Mouse (Mus musculus): ENCODE data around the gene Bcl9l.
"Not testable (repeated sequence)": the region's sequence is repeated elsewhere in the genome, so short reads cannot be mapped to it uniquely, and the experiment has no call there.

Bcl9l gene

DNA sequence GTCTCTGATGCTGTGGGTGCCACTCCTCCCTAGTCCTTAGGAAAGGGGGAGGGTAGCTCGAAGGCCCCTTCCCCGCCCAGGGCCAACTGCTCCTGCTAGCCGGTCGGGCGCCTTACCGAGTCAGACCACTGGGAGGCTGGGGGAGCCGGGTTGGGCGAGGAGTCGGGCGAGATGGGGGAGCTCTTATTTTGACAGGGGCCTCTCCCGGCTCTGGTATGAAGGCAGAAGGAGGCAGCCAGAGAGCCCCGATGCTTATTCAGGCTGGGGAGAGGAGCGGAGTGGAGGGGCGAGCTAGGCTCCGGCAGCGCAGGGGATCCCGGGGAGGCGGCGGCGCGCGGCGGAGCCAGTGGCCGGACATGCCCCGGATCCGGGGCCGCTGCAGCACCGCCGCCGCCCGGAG lies at the start of gene Bcl9l:
Gene Bcl9l (plus strand): TSS at position 274 of the 400 bp plus-strand sequence.
- peak; percentile 91 to 93 for DNase-seq (ENCODE audit: low spot score in 2 of 2)

DNA sequence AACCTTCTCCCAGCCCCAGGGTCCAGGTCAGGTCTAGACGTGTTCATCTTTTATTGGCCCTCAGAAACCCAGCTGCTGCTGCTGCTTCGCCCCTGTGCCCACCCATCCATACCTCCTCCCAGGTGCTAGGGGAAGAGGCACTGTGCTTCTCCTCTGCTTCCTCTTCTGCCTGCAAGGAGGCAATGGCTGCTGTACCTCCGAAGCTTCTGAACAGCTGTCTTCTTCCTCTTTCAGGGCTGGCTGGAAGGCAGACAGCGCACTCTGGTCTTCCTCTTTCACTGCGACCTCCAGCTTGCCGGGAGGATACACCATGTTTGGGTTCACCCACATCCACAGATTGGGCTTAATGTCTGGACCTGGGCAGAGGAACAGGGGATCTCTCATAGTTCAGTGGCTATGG lies 46.9 kb upstream of the Bcl9l start:
- DNase-seq (ENCODE audit: low spot score in 2 of 2): no peak

DNA sequence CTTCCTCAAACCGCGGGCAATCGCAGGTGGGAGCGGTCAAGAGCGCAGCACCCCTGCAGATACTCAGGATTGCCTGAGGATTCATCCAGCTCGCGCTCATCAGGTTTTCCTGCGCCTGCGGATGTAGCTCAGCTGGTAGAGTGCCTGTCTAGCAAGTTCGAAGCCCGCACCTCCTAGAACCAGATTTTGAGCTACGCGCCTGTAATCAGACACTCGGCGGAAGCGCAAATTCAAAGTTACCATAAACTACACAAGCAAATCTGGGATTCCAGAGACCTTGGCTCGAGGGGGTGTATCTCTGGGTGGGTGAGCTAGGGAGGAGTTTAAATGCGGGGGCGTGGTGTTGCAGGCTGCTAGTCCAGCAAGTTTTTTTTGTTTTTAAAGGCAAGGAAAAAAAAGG lies 41.7 kb upstream of the Bcl9l start, which contains the start of gene Foxr1:
Gene Foxr1 (minus strand): TSS at position 176 of the 400 bp plus-strand sequence.
- no peak for DNase-seq (ENCODE audit: low spot score in 2 of 2)

DNA sequence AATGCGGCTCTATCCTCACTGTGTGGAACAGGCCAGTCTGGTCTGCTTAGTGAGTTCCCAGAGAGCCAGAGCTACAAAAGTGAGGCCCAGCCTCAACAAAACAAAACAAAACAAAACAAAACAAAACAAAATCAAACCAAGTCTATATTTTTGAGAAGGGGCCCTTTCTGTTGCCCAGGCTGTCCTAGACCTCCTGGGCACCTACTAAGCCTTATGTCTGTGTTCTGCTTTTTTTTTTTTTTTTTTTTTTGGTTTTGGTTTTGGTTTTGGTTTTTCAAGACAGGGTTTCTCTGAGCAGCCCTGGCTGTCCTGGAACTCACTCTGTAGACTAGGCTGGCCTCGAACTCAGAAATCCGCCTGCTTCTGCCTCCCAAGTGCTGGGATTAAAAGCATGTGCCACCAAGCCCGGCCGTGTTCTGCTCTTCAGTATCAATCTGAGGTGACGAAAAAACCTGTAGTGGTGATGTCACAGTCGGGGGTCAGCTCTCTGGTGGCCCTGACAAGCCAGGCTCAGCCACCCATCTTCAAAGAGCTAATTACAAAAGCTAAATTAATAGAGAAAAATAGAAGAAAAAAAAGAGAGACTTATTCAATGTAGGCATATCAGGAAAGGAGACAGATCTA lies 38.1 kb upstream of the Bcl9l start:
- DNase-seq (ENCODE audit: low spot score in 2 of 2): not testable (repeated sequence)

DNA sequence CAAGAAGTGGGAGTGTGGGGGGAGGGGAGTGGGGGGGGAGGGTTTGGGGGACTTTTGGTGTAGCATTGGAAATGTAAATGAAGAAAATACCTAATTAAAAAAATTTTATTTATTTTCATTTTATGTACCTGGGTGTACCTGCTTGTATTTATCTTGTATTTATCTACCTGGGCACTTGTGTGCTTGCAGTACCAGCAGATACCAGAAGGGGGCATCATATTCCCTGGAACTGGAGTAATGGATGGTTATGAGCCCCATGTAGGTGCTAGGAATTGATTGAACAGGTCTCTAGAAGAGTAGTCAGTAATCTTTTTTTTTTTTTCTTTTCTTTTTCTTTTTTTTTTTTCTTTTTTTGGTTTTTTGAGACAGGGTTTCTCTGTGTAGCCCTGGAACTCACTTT lies 32.2 kb upstream of the Bcl9l start:
- peak in 1 of 2 experiments; percentile 33 for DNase-seq (ENCODE audit: low spot score in 2 of 2)

DNA sequence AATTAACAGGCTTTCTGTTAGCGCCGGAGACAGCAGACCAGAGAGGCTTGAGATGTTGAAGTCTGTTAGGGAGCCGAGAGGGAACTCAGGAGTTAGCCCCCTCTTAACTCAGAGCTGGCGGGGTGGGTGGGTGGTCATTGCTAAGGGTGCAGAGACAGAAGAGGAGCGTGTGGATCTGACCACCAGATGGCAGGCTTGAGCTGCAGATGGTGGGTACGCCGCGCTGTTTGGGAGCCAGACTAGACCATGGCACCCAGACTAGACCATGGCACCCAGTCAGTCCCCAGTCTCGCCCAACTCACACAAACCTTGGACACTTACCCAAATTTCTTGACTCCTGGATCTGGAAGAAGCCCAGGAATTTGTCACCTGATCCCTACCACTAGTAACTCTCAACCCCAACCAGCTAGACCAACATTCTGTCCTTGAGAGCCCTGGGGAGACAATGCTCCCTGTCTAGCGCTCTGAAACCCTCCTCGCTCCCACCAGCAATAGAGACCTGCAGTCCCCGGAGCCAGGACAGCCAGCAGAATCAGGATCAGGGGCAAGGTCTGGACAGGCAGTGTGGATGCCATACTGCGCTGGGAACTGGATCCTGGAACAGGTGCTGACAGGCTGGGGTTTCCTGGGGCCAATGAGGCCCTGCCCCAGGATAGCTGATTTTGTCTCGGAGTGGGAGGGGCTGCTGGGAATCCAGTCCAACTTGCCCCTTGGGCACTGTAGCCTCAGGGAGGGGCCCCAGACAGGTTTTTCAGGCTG lies 28.3 kb upstream of the Bcl9l start:
- DNase-seq (ENCODE audit: low spot score in 2 of 2): peak; percentile 61 to 91

DNA sequence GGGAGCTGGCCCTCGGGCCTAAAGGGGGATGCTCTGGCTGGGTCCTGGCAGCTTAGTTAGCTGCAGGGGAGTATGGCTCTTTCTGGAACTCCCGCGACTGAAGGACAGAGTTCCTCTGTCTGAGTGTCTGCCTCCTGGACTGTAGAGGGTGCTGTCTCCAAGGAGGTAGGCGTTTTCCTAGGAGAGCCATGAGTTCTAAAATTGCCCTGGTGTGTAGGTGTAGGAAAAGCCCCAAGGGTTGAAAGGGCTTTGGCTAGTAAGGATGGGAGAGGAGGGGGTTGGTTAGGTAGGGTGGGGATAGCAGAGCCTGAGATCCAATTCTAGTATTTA lies 27.8 kb upstream of the Bcl9l start, which contains the start of gene Upk2:
Gene Upk2 (minus strand): TSS at position 86 of the 330 bp plus-strand sequence.
- no peak for DNase-seq (ENCODE audit: low spot score in 2 of 2)

DNA sequence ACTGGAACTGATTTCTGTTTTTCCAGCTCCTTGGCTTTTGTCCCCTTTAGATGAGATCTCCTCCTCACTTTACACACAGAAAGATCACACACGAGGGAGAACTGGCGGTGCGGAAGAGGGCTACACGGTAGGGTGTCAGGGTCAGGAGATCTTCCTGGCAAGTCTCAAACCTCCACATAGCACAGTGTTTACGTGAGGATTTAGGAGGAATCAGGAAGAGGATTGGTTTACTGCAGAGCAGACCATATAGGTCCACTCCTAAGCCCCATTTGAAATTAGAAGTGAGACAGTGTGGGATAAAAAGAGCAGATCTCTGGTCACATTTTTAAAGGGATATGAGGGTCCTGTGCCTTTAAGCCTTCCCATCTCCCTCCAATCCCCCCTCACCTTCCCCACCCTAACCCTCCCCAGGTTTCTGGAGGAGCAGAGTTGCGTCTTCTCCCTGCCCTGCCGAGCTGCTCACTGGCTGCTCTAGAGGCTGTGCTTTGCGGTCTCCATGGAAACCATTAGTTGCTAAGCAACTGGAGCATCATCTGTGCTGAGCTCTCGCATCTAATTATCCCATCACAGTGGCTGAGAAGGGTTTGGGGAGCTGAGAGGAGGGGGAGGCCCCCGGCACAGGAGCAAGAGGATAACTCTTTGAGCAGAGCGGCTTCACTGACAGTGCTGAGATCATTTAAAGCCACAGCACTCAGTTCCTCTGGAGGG lies 25.4 kb upstream of the Bcl9l start:
- DNase-seq (ENCODE audit: low spot score in 2 of 2): no peak

DNA sequence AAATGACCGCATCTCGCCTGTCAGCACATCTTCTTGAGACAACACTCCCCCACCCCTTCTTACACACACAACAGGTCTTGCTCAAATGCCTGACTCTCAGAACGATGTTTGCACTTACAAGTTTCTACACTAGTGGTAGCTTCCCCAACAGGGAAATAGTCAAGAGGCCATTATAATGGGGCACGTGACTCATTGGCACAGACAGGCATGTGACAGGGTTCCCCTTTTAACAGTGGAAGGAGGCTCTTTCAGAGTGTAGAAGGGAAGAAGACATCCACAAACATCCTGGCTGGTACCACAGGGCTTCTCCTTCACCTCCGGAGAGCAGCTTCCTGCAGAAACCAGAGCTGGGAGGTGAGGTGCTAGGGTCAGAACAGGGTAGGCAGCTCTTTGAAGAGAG lies 20.7 kb upstream of the Bcl9l start:
- no peak for DNase-seq (ENCODE audit: low spot score in 2 of 2)

DNA sequence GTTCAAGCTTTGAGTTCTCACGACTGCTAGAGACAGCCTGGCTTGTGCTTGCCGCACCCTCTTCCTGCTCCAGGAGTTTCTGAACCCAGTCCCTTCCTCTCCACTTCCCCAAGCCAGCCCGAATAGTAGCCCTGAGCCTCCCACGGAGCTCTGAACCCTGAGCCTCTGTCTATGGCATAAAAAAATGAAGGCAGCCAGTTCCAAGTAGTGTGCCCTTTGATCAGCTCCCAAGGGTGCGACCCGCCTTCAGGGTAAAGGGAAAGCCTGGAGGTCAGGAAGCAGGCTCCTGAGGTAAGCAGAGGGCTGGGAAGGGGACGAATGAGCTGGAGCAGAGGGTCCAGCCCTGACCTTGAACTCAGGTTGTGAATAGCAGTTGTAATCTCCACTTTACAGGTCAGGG lies 14.4 kb upstream of the Bcl9l start:
- no peak for DNase-seq (ENCODE audit: low spot score in 2 of 2)

DNA sequence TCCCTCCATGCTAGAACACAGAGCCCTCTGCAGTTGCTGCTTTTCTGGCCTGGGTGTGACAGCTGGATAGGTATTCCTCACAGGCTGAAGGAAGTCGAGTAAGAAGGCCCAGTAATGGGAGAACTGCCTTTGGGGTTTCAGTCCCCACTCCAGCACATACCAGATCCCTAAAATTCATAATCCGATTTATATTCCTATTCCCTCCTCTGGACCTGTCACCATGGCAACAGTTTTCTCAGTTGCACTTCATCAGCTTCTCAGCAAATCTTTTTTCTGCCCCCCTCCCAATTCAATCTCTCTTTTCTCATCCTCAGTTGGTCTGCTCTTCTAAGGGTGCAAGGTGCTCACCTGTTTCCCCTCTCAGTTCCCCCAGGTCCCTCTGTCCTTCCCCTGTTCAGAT lies 13.8 kb upstream of the Bcl9l start:
- DNase-seq (ENCODE audit: low spot score in 2 of 2): no peak

DNA sequence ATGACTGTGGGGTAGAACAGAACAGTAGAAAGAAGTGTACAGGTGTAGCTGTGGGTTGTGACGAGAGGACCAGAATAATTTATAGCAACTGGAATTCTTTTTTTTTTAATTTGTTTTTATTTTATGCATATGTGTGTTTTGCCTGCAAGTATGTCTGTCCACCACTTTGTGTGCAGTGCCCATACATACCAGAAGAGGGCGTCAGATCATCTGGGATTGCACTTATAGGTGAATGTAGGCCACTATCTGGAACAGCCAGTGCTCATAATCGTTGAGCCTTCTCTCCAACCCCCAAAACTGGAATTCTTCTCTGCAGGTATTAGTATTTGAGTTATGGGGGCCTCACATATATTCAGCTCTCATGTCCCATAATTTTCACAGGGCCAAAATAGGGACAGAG lies 9.4 kb upstream of the Bcl9l start:
- DNase-seq (ENCODE audit: low spot score in 2 of 2): no peak

DNA sequence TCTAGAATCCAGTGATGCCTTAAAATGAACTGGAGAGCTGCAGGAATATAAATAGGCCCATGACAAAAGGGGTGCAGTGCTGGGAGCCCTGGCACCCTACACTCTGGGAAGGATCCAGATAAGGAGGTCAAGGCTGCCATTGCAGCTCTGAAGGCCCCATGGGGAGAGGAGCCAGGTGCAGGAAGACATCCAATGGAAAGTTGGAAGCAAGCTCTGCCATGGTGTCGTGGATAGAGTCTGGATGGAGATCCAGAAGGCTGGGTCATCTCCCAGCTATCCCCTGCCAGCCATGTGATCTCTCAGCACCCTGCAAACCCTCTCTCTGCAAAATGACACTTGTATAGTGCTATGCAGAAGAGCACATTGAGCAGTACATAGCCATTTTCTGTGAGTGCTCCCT lies 8.3 kb upstream of the Bcl9l start:
- no peak for DNase-seq (ENCODE audit: low spot score in 2 of 2)

DNA sequence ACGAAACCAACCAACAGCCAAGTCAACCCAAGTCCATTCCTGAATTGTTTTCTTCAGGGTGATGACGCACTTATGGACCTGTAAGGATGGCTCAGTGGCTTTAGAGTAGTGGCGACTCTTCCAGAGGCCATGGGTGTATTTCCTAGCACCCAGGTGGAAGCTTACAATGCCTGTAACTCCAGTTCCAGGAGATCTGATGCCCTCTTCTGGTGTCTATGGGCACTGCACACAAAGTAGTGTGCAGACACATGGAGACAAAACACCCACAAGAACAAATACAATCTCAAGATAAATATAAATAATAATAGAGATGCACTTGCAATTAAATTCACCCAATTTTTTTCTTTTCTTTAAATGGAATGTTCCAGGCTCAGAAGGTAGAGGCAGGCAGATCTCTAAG lies 6.7 kb upstream of the Bcl9l start:
- DNase-seq (ENCODE audit: low spot score in 2 of 2): no peak

DNA sequence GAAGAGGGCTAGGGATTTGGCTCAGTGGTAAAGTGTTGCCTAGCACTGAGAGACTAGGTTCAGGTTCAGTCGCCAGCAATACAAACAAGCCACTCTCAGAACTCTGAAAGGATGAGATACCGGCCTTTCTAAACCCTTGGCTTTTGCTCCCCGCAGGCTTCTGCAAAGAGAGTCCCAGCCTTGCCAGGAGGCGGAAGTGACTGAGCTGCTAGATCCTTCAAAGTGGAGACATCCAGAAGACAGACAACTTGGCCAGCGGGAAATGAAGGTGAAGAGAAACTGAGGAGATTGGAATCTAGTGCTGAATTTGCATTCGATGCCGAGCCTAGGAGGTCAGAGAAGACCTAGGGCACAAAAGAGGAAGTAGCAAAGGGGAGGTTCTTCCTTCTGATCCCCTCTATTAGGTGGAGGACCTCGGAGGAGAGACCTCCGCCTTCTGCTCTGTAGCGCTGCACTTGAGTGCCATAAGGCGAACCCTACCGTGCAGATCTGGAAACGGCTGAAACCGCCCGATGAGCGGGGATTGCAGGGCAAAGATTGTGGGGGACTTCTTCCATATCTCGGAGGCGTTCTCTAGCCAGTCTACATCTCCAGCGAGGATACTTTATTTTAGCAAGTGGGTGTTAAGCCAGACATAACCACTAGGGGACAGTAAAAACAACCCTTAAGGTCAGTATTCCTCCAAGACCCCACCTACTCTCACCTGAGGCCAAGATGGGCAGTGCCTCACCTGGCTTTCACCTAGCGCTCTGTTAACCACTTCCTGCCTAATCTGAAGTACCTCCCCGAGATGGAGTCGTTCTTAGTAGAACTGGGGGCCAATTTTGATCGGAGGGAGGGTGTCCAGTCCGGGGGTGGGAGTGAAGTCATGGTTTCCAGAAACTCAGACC lies 5.0 kb upstream of the Bcl9l start:
- DNase-seq (ENCODE audit: low spot score in 2 of 2): peak in 1 of 2 experiments; percentile 62

DNA sequence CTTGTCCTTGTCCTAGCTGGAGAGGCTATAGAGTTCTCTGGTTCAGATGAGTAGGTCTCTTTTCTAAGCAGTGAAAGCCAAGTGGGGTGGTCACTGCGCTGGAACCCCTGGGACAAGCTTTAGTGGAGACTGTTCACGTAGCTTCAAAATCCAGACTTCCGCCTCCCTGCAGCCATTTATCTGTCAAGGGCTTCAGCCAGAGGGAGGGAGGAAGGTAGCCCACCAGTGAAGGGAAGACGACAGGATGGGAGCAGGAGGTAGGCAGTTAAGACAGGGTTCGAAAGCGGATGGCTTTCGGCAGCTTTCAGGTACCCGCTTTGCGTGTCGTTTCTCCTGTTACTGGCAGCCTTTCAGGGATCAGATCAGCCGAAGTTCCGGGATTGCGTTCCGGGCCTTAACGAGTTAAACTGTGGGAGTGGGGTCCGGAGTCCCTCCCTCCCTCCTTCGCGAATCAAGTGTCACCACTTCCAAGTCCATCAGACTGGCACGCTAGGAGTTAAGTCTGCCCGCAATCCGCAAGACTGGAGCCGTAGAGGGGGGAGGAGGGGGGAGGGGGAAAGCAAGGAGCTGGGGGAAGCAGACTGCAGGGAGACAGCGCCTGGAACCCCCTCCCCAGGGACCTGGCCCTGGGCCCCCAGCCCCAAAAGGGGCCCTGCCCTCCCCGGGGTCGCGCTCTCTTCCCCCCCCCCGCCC lies 4.2 kb upstream of the Bcl9l start:
- no peak for DNase-seq (ENCODE audit: low spot score in 2 of 2)

DNA sequence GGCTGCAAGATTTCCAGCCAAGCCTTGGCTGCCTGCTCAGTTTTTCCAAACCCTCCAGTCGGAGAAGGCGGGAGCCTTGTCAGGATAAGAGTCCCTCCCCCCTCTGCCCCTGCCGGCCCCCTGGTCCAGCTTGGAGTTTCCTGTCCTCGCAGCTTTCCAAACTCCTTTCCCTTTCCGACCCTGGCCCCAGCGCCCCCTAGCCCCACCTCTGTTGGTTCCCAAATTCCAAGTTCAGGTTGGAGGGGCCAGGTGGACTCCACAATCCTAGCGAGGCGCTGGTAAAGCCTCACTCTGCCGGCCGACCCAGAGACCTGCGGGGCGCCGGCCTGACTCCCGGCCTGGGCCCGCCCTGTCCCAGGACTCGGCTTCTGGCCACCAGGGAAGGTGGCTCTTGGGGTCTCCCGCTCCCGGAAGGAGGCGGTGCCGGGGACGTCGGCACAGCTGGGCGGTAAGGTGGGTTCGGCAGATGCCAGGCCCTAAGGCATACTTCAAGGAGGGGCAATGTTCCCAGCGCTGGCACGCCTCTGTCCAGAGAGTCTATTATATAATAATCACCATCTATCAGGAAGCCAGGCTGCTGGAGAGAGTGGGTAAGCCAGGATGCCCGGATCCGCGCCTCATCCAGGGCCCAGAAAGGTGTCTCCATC lies 3.5 kb upstream of the Bcl9l start:
- DNase-seq (ENCODE audit: low spot score in 2 of 2): no peak

DNA sequence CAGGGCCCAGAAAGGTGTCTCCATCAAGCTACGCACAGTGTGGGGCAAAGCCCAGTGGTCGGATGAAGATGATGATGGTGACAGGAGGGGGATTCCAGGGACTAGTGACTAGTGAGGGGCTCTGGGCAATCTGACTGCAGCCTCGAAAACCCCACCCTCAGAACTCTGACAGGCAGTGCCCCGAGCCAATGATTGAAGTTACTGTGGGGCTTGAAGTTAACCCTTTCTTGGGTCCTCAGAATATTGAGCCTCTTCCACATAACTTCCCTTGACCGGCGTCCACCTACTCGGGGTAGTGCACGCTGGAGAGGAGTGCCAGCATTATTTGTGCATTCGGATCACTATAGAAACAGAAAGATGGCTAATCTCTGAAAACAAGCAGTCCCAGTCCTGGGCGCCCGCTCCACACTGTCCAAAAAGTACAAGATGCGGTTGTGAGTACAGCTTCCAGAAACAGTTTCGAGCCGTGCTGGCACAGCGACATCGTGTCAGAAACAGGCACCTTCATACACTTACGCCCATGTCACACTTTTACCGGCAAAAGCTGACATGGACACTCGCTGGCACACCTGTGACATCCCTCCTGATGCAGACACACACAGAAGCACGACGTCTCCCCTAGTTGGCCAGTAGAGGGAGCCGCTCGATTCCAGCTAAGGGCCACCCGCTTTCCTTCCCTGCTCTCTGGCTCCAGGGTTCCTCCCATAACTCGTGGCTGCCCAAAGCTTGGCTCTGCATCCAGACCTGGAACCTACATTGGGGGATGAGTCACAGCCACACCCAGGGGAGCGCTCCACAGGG lies 2.8 kb upstream of the Bcl9l start:
- peak; percentile 69 to 83 for DNase-seq (ENCODE audit: low spot score in 2 of 2)

DNA sequence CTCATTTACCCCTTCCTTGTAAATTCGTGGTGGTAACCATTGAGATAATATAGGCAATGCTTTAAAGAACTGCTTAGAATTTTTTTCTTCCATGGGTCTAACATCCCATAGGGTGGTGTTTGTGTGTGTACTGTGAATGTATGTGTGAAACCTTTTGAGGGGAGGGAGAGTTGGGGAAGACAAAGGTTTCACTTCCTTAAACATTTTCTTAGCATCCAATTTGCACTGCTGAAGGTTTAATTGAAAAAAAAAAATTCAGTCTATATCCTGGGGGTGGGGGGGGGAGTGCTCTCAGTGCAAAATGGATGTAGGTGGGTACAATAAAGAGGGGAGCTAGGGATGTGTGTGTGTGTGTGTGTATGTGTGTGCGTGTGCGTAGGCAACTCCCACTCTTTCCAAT lies 513 bp upstream of the Bcl9l start:
- no peak for DNase-seq (ENCODE audit: low spot score in 2 of 2)

DNA sequence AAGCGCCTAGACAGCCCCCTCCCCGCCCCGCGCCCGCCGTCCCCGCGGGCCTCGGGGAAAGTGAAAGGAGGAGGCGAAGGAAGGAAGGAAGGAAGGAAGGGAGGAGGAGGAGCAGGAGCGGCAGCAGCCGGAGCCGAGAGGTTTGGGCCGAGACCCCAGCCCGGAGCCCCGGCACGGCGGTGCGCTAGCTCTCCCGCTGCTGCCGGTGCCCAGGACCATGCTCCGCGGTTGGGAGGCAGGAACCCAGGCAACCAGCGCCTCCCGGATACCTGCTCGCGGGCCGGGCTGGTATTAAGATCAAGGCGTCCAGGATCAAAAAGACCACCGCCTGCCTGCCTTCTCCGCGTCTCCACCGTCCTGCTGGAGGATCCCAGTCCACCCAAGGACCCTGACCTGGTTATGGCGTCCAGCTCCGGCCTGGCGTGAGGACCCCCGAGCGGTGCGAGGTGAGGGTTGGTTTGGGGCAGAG lies 450 bp downstream of the Bcl9l start:
- peak; percentile 35 to 47 for DNase-seq (ENCODE audit: low spot score in 2 of 2)
